Mouse (Mus musculus): Measurements from ENCODE around the gene A630095N17Rik. TPM values are rescaled to one million over a fixed set of nuclear protein-coding genes. Genes with fewer than 3 reads are reported as not detected.
A peak's percentile ranks its signal among the peaks of the same experiment; 100 is the strongest.

The A630095N17Rik gene
- polyA plus RNA-seq, 1 experiment from 2014 or later, result not detected

- no peak overlapping the region for H3K4me2 ChIP-seq
- H3K27me3 ChIP-seq, result no peaks in the 10 kb centered on the region
- WGBS, result 89% methylated on average over 11 of the region's 11 CpGs
- no peak overlapping the region for H3K4me3 ChIP-seq (replicated peaks)
- peaks cover 4% of the 10 kb centered on the region; the same call in 1 of the 2 replicates for H3K4me1 ChIP-seq (replicated peaks)
- no peaks in the 10 kb centered on the region for H3K9me3 ChIP-seq
- H3K27ac ChIP-seq, result no peak overlapping the region
- peaks cover 70% of the 10 kb centered on the region for H3K36me3 ChIP-seq
- no peak overlapping the region for H3K9ac ChIP-seq (replicated peaks)
- no peak for ATAC-seq (ENCODE audit: insufficient number of reproducible peaks, insufficient read depth, low FRiP score, low TSS enrichment, low read depth)
Measured at GRCm38 (mm10) chr1:75185495-75185894, 46.4 kb downstream of the A630095N17Rik start.

- H3K9me3 ChIP-seq, result no peaks in the 10 kb centered on the region
- no peak overlapping the region for H3K4me3 ChIP-seq (replicated peaks)
- no peak overlapping the region for H3K9ac ChIP-seq (replicated peaks)
- H3K36me3 ChIP-seq, result peaks cover 59% of the 10 kb centered on the region
- no peak for ATAC-seq (ENCODE audit: insufficient number of reproducible peaks, insufficient read depth, low FRiP score, low TSS enrichment, low read depth)
- H3K27me3 ChIP-seq, result no peaks in the 10 kb centered on the region
- no peak overlapping the region for H3K27ac ChIP-seq
- H3K4me1 ChIP-seq (replicated peaks), result peaks cover 22% of the 10 kb centered on the region
- H3K4me2 ChIP-seq, result no peak overlapping the region
- 83% methylated on average over 4 of the region's 4 CpGs for WGBS
Measured at GRCm38 (mm10) chr1:75182160-75182559, 49.7 kb downstream of the A630095N17Rik start.

- no peak for ATAC-seq (ENCODE audit: insufficient number of reproducible peaks, insufficient read depth, low FRiP score, low TSS enrichment, low read depth)
- H3K36me3 ChIP-seq, result peaks cover 59% of the 10 kb centered on the region
Measured at GRCm38 (mm10) chr1:75181377-75181870, 50.5 kb downstream of the A630095N17Rik start.

GRCm38 (mm10) chr1:75180741-75181140, 51.2 kb downstream of the A630095N17Rik start:
- Histone ChIP-seq H3K4me3 (replicated peaks) (peak overlapping the region; percentile 65), H3K9me3 (no peaks in the 10 kb centered on the region), H3K27ac (no peak overlapping the region), H3K36me3 (peaks cover 59% of the 10 kb centered on the region), H3K9ac (replicated peaks) (no peak overlapping the region; the same call in 1 of the 2 replicates), H3K4me1 (replicated peaks) (peaks cover 22% of the 10 kb centered on the region), H3K27me3 (no peaks in the 10 kb centered on the region), H3K4me2 (peak overlapping the region; percentile 99)
- 34% methylated on average over 7 of the region's 7 CpGs for WGBS
- no peak for ATAC-seq (ENCODE audit: insufficient number of reproducible peaks, insufficient read depth, low FRiP score, low TSS enrichment, low read depth)

More at GRCm38 (mm10) chr1:75181377-75181870, 50.5 kb downstream of the A630095N17Rik start:
- H3K9ac ChIP-seq (replicated peaks), result no peak overlapping the region
- WGBS, result 81% methylated on average over 4 of the region's 4 CpGs
- no peak overlapping the region for H3K4me2 ChIP-seq
- no peaks in the 10 kb centered on the region for H3K9me3 ChIP-seq
- peaks cover 22% of the 10 kb centered on the region for H3K4me1 ChIP-seq (replicated peaks)
- H3K27ac ChIP-seq, result no peak overlapping the region
- H3K27me3 ChIP-seq, result no peaks in the 10 kb centered on the region
- no peak overlapping the region for H3K4me3 ChIP-seq (replicated peaks)

- under 1% methylated on average over 31 of the region's 31 CpGs for WGBS
- Histone ChIP-seq H3K9ac (replicated peaks) (peak within 1 kb of the TSS; percentile 76), H3K4me3 (replicated peaks) (peak within 1 kb of the TSS; percentile 65), H3K27ac (peak within 1 kb of the TSS; percentile 31; the same call in 1 of the 2 replicates), H3K27me3 (no peaks in the 10 kb centered on the region), H3K4me1 (replicated peaks) (peaks cover 22% of the 10 kb centered on the region), H3K4me2 (peak within 1 kb of the TSS; percentile 99), H3K36me3 (peaks cover 59% of the 10 kb centered on the region), H3K9me3 (no peaks in the 10 kb centered on the region)
- peak; percentile 85 for ATAC-seq (ENCODE audit: insufficient number of reproducible peaks, insufficient read depth, low FRiP score, low TSS enrichment, low read depth)
Measured at GRCm38 (mm10) chr1:75180105-75180590, 51.8 kb downstream of the A630095N17Rik start, which contains the start of gene Abcb6. Abcb6 (minus strand) TSS chr1:75180392.

- Histone ChIP-seq H3K4me2 (peak overlapping the region; percentile 99), H3K27ac (peak overlapping the region; percentile 31; the same call in 1 of the 2 replicates), H3K36me3 (peaks cover 56% of the 10 kb centered on the region), H3K9ac (replicated peaks) (peak overlapping the region; percentile 76), H3K9me3 (no peaks in the 10 kb centered on the region), H3K4me1 (replicated peaks) (peaks cover 22% of the 10 kb centered on the region), H3K4me3 (replicated peaks) (peak overlapping the region; percentile 65), H3K27me3 (no peaks in the 10 kb centered on the region)
- ATAC-seq (ENCODE audit: insufficient number of reproducible peaks, insufficient read depth, low FRiP score, low TSS enrichment, low read depth), result peak; percentile 26; the same call in 1 of the 2 replicates
- 11% methylated on average over 23 of the region's 23 CpGs for WGBS
Measured at GRCm38 (mm10) chr1:75179334-75180104, 52.4 kb downstream of the A630095N17Rik start.

Small RNA genes within 50 kb of the gene (microRNA-seq; reads per million reads assigned to microRNA genes)
- not detected for gene Gm27943

Other genes starting within 250 kb of the A630095N17Rik start
- gene Nhej1, start 106.9 kb downstream of the A630095N17Rik start, polyA plus RNA-seq (2016; fragmentation: Nextera tagmentation; extraction: Ambion mirVana), result 12.0 and 12.1 TPM in 2 replicates
- 0.10 TPM in 1 of 2 replicates, not detected in the other for gene Slc23a3, start 98.2 kb downstream of the A630095N17Rik start, polyA plus RNA-seq (2016; fragmentation: Nextera tagmentation; extraction: Ambion mirVana)
- 40.4 and 41.1 TPM in 2 replicates for gene Cnppd1, start 89.4 kb downstream of the A630095N17Rik start, polyA plus RNA-seq (2016; fragmentation: Nextera tagmentation; extraction: Ambion mirVana)
- gene Retreg2, start 89.3 kb downstream of the A630095N17Rik start, polyA plus RNA-seq (2016; fragmentation: Nextera tagmentation; extraction: Ambion mirVana), result 36.9 and 38.0 TPM in 2 replicates
- 34.9 and 37.1 TPM in 2 replicates for gene Zfand2b, start 63.5 kb downstream of the A630095N17Rik start, polyA plus RNA-seq (2016; fragmentation: Nextera tagmentation; extraction: Ambion mirVana)
- 36.3 and 41.1 TPM in 2 replicates for gene Abcb6, start 51.7 kb downstream of the A630095N17Rik start, polyA plus RNA-seq (2016; fragmentation: Nextera tagmentation; extraction: Ambion mirVana)
- gene Ankzf1, start 40.0 kb downstream of the A630095N17Rik start, polyA plus RNA-seq (2016; fragmentation: Nextera tagmentation; extraction: Ambion mirVana), result 26.6 and 27.8 TPM in 2 replicates
- 22.0 and 24.1 TPM in 2 replicates for gene Atg9a, start 39.9 kb downstream of the A630095N17Rik start, polyA plus RNA-seq (2016; fragmentation: Nextera tagmentation; extraction: Ambion mirVana)
- gene Glb1l, start 21.3 kb downstream of the A630095N17Rik start, polyA plus RNA-seq (2016; fragmentation: Nextera tagmentation; extraction: Ambion mirVana), result 19.3 and 20.6 TPM in 2 replicates
- 131 and 134 TPM in 2 replicates for gene Stk16, start 21.3 kb downstream of the A630095N17Rik start, polyA plus RNA-seq (2016; fragmentation: Nextera tagmentation; extraction: Ambion mirVana)
- gene Tuba4a, start 12.2 kb downstream of the A630095N17Rik start, polyA plus RNA-seq (2016; fragmentation: Nextera tagmentation; extraction: Ambion mirVana), result 14.5 and 15.8 TPM in 2 replicates
- gene Dnajb2, start 4.3 kb upstream of the A630095N17Rik start, polyA plus RNA-seq (2016; fragmentation: Nextera tagmentation; extraction: Ambion mirVana), result 40.7 and 42.8 TPM in 2 replicates
- 0.20 and 0.35 TPM in 2 replicates for gene Ptprn, start 32.4 kb upstream of the A630095N17Rik start, polyA plus RNA-seq (2016; fragmentation: Nextera tagmentation; extraction: Ambion mirVana)
- gene Resp18, start 46.3 kb upstream of the A630095N17Rik start, polyA plus RNA-seq (2016; fragmentation: Nextera tagmentation; extraction: Ambion mirVana), result 0.83 TPM in 1 of 2 replicates, not detected in the other
- 111 TPM in 2 replicates for gene Dnpep, start 85.9 kb upstream of the A630095N17Rik start, polyA plus RNA-seq (2016; fragmentation: Nextera tagmentation; extraction: Ambion mirVana)
- 23.5 and 25.3 TPM in 2 replicates for gene Des, start 128.2 kb upstream of the A630095N17Rik start, polyA plus RNA-seq (2016; fragmentation: Nextera tagmentation; extraction: Ambion mirVana)
- 30.4 and 30.7 TPM in 2 replicates for gene Speg, start 143.2 kb upstream of the A630095N17Rik start, polyA plus RNA-seq (2016; fragmentation: Nextera tagmentation; extraction: Ambion mirVana)
- 49.1 and 61.0 TPM in 2 replicates for gene Gmppa, start 203.8 kb upstream of the A630095N17Rik start, polyA plus RNA-seq (2016; fragmentation: Nextera tagmentation; extraction: Ambion mirVana)
- gene Asic4, start 218.3 kb upstream of the A630095N17Rik start, polyA plus RNA-seq (2016; fragmentation: Nextera tagmentation; extraction: Ambion mirVana), result 0.50 and 0.78 TPM in 2 replicates
- gene Chpf, start 247.2 kb upstream of the A630095N17Rik start, polyA plus RNA-seq (2016; fragmentation: Nextera tagmentation; extraction: Ambion mirVana), result 22.1 and 27.1 TPM in 2 replicates
- 0.36 and 0.74 TPM in 2 replicates for gene Tmem198, start 247.4 kb upstream of the A630095N17Rik start, polyA plus RNA-seq (2016; fragmentation: Nextera tagmentation; extraction: Ambion mirVana)